Mouse (Mus musculus) myocyte (in vitro differentiated cells): ENCODE measurements around the gene Erbb3. TPM values are rescaled to one million over a fixed set of nuclear protein-coding genes. Genes with fewer than 3 reads are reported as not detected.
"Not testable (repeated sequence)": the region's sequence is repeated elsewhere in the genome, so short reads cannot be mapped to it uniquely, and the experiment has no call there.

Source experiments
- H3K27me3 ChIP-seq: one replicate; pipeline ENCODE4 v1.6.1; 2011; ENCODE audit not compliant: control insufficient read depth, insufficient read depth, insufficient read length
- H3K36me3 ChIP-seq: one replicate; pipeline ENCODE4 v1.6.1; 2011; ENCODE audit not compliant: control insufficient read depth, insufficient read depth
- H3K4me2 ChIP-seq: one replicate; pipeline ENCODE4 v1.6.1; 2011; ENCODE audit warnings: low read depth, control low read depth
- H3K4me3 ChIP-seq: one replicate; pipeline ENCODE4 v1.5.1; 2011; ENCODE audit warnings: mild to moderate bottlenecking, control low read depth, moderate library complexity
- H3K79me2 ChIP-seq: one replicate; pipeline ENCODE4 v1.6.1; 2011; ENCODE audit not compliant: control insufficient read depth, insufficient read depth
- H3ac ChIP-seq: one replicate; pipeline ENCODE4 v1.6.1; 2011; ENCODE audit not compliant: control insufficient read depth, insufficient read length
- CEBPB ChIP-seq: IDR thresholded peaks from 2 replicates; pipeline ENCODE4 v1.6.1; 2011; ENCODE audit warnings: mild to moderate bottlenecking, moderate library complexity; ENCODE audit not compliant: poor library complexity, insufficient read depth, severe bottlenecking
- E2F4 ChIP-seq: IDR thresholded peaks from one replicate; pipeline ENCODE4 v1.6.1; 2011; ENCODE audit warnings: mild to moderate bottlenecking, control low read depth, moderate library complexity; ENCODE audit not compliant: insufficient read depth
- MAX ChIP-seq: IDR thresholded peaks from one replicate; pipeline ENCODE4 v1.6.1; 2011; ENCODE audit warnings: low read depth, mild to moderate bottlenecking, control low read depth
- MYOD1 ChIP-seq, 3 experiments: IDR thresholded peaks; one replicate each; pipeline ENCODE4 v1.6.1; 2011; ENCODE audit warnings: control low read depth in 2 of 3, low read depth in 2 of 3, mild to moderate bottlenecking in 2 of 3, moderate library complexity in 1 of 3; ENCODE audit not compliant: insufficient read length in 2 of 3, control insufficient read depth in 1 of 3
- MYOG ChIP-seq, 3 experiments: IDR thresholded peaks; one replicate each; pipeline ENCODE4 v1.6.1; 2011; ENCODE audit warnings: control low read depth in 2 of 3, low read depth in 2 of 3, mild to moderate bottlenecking in 2 of 3; ENCODE audit not compliant: insufficient read length in 2 of 3, control insufficient read depth in 1 of 3, insufficient read depth in 1 of 3
- POLR2A ChIP-seq: IDR thresholded peaks from one replicate; pipeline ENCODE4 v1.6.1; 2011; ENCODE audit warnings: low read depth, mild to moderate bottlenecking, control low read depth, moderate library complexity; ENCODE audit not compliant: insufficient read length
- POLR2AphosphoS2 ChIP-seq: IDR thresholded peaks from one replicate; pipeline ENCODE4 v1.6.1; 2011; ENCODE audit warnings: low read depth, control low read depth; ENCODE audit not compliant: insufficient read length
- REST ChIP-seq: IDR thresholded peaks from one replicate; pipeline ENCODE4 v1.6.1; 2011; ENCODE audit warnings: mild to moderate bottlenecking, control low read depth, moderate library complexity; ENCODE audit not compliant: insufficient read depth, insufficient read length
- SRF ChIP-seq: IDR thresholded peaks from one replicate; pipeline ENCODE4 v1.6.1; 2011; ENCODE audit warnings: low read depth; ENCODE audit not compliant: control insufficient read depth, insufficient read length
- TCF12 ChIP-seq: IDR thresholded peaks from one replicate; pipeline ENCODE4 v1.6.1; 2011; ENCODE audit warnings: mild to moderate bottlenecking, control low read depth; ENCODE audit not compliant: poor library complexity, insufficient read depth, severe bottlenecking
- TCF3 ChIP-seq: IDR thresholded peaks from one replicate; pipeline ENCODE4 v1.6.1; 2011; ENCODE audit warnings: low read depth, control low read depth; ENCODE audit not compliant: insufficient read length
- USF1 ChIP-seq: IDR thresholded peaks from one replicate; pipeline ENCODE4 v1.6.1; 2011; ENCODE audit warnings: low read depth, mild to moderate bottlenecking, control low read depth, moderate library complexity
- polyA plus RNA-seq: library from polyadenylated mRNA; unstranded; fragments of >200 nt; fragmentation: generic; extraction: Trizol; gene quantifications from one replicate; pipeline ENCODE4 v1.2.1, GENCODE M21; 2012; ENCODE audit warnings: missing spikeins

Gene Erbb3
- polyA plus RNA-seq, 1 experiment, result 23.3 TPM

GRCm38 (mm10) chr10:128618570-128618969, 29.1 kb upstream of the Erbb3 start:
- H3K4me2 ChIP-seq, result no peak overlapping the region
- H3K4me3 ChIP-seq, result no peak overlapping the region
- H3K79me2 ChIP-seq, result no peaks in the 10 kb centered on the region
- H3K27me3 ChIP-seq, result no peaks in the 10 kb centered on the region
- H3ac ChIP-seq, result no peak overlapping the region
- no peaks in the 10 kb centered on the region for H3K36me3 ChIP-seq
- TF ChIP-seq POLR2A (no peak), USF1 (no peak), MYOD1 (IDR thresholded peaks at IDR 0.05; ENCODE audit: control insufficient read depth in 1 of 3, insufficient read length in 2 of 3, low read depth in 2 of 3) (no peak), SRF (no peak), CEBPB (no peak), REST (no peak), MYOG (IDR thresholded peaks at IDR 0.05; ENCODE audit: control insufficient read depth in 1 of 3, insufficient read depth in 1 of 3, insufficient read length in 2 of 3, low read depth in 2 of 3) (no peak)

DNA sequence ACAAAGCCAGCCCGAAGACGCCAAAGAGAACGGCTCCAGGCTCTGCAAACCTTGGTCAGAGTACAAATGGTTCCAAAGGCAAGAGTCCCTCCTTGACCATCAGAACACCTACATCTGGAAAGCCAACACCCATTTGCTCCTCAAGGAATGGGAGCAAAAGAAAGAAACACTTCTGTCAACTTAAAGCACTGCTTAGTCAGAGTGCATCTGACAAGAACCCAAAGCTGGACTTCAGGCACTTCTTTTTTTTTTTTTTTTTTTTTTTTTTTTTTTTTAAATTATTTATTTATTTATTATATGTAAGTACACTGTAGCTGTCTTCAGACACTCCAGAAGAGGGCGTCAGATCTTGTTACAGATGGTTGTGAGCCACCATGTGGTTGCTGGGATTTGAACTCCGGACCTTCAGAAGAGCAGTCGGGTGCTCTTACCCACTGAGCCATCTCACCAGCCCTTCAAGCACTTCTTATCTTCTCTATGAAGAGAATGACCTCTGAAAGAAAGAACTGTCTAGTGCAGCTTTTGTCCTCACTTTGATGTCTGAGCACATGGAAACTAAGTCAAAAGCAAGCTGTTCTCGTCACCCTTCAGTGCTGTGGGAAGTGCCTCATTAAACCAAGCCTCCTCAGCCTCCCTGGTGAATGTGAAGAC, 26.5 kb upstream of the Erbb3 start:
- not testable (repeated sequence) for H3ac ChIP-seq, H3K27me3 ChIP-seq, H3K4me3 ChIP-seq, H3K4me2 ChIP-seq, H3K36me3 ChIP-seq, H3K79me2 ChIP-seq

DNA sequence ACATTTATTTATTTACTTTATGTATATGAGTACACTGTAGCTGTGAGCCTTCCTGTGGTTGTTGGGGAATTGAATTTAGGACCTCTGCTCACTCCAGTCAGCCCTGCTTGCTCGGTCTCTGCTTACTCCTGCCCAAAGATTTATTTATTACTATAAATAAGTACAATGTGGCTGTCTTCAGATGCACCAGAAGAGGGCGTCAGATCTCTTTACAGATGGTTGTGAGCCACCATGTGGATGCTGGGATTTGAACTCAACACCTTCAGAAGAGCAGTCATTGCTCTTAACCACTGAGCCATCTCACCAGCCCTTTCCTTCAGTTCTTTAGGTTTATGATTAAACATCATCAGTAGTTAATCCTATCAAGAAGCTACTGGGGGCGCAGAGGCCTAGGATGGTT, 25.5 kb upstream of the Erbb3 start:
- no peak overlapping the region for H3K4me3 ChIP-seq
- H3K79me2 ChIP-seq, result no peaks in the 10 kb centered on the region
- no peaks in the 10 kb centered on the region for H3K27me3 ChIP-seq
- TF ChIP-seq POLR2AphosphoS2 (no peak), POLR2A (no peak), REST (no peak), MYOG (IDR thresholded peaks at IDR 0.05; ENCODE audit: control insufficient read depth in 1 of 3, insufficient read depth in 1 of 3, insufficient read length in 2 of 3, low read depth in 2 of 3) (no peak), USF1 (no peak), E2F4 (no peak), TCF12 (no peak)
- no peak overlapping the region for H3ac ChIP-seq
- no peak overlapping the region for H3K4me2 ChIP-seq
- no peaks in the 10 kb centered on the region for H3K36me3 ChIP-seq

DNA sequence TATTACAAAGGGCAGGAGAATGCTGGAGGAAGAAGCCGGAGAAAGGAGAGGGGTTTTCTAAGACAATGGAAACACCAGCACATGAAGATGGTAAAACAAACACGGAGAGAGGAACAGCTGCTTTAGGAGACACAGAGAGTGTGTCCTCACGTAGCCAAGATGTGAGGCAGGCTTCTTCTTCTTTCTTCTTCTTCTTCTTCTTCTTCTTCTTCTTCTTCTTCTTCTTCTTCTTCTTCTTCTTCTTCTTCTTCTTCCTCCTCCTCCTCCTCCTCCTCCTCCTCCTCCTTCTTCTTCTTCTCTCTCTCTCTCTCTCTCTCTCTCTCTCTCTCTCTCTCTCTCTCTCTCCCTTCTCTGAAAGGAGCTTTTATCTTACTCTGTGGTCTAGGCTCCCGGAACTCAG, 24.4 kb upstream of the Erbb3 start:
- H3K79me2 ChIP-seq, H3K4me2 ChIP-seq, H3K36me3 ChIP-seq, H3ac ChIP-seq, H3K4me3 ChIP-seq, H3K27me3 ChIP-seq: not testable (repeated sequence)

DNA sequence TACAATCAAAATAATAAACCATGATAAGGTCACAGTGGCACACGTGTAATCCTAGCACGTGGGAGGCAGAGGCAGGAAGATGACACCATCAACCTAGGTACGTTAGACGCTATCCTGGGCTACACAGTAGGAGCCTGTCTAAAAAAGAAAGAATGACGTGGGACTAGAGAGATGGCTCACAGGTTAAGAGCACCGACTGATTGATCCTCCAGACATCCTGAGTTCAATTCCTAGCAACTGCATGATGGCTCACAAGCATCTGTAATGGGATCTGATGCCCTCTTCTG, 23.6 kb upstream of the Erbb3 start:
- H3K36me3 ChIP-seq, result no peaks in the 10 kb centered on the region
- no peaks in the 10 kb centered on the region for H3K27me3 ChIP-seq
- no peaks in the 10 kb centered on the region for H3K79me2 ChIP-seq
- peak overlapping the region; percentile 81 for H3K4me2 ChIP-seq
- no peak overlapping the region for H3ac ChIP-seq
- TF ChIP-seq MAX (no peak), E2F4 (no peak), CEBPB (no peak), MYOG (IDR thresholded peaks at IDR 0.05; ENCODE audit: control insufficient read depth in 1 of 3, insufficient read depth in 1 of 3, insufficient read length in 2 of 3, low read depth in 2 of 3) (no peak), POLR2AphosphoS2 (no peak), SRF (no peak), TCF12 (no peak), REST (no peak), TCF3 (no peak), MYOD1 (IDR thresholded peaks at IDR 0.05; ENCODE audit: control insufficient read depth in 1 of 3, insufficient read length in 2 of 3, low read depth in 2 of 3) (no peak), USF1 (no peak), POLR2A (no peak)
- no peak overlapping the region for H3K4me3 ChIP-seq

GRCm38 (mm10) chr10:128612433-128613153, 23.1 kb upstream of the Erbb3 start:
- Histone ChIP-seq H3K4me3 (no peak overlapping the region), H3K4me2 (peak overlapping the region; percentile 81)

More at GRCm38 (mm10) chr10:128612433-128613153, 23.1 kb upstream of the Erbb3 start:
- Histone ChIP-seq H3K36me3 (no peaks in the 10 kb centered on the region), H3ac (no peak overlapping the region), H3K27me3 (no peaks in the 10 kb centered on the region), H3K79me2 (no peaks in the 10 kb centered on the region)
- no peak for TF ChIP-seq E2F4
- no peak for TF ChIP-seq TCF12
- no peak for TF ChIP-seq MYOG (IDR thresholded peaks at IDR 0.05; ENCODE audit: control insufficient read depth in 1 of 3, insufficient read depth in 1 of 3, insufficient read length in 2 of 3, low read depth in 2 of 3)
- no peak for TF ChIP-seq POLR2AphosphoS2
- TF ChIP-seq SRF, result no peak
- TF ChIP-seq CEBPB, result no peak
- TF ChIP-seq USF1, result no peak
- no peak for TF ChIP-seq MYOD1 (IDR thresholded peaks at IDR 0.05; ENCODE audit: control insufficient read depth in 1 of 3, insufficient read length in 2 of 3, low read depth in 2 of 3)
- TF ChIP-seq POLR2A, result no peak
- TF ChIP-seq MAX, result no peak
- TF ChIP-seq TCF3, result no peak
- no peak for TF ChIP-seq REST
